Mouse (Mus musculus): ENCODE data around the gene Rab3il1. TPM values are rescaled to one million over a fixed set of nuclear protein-coding genes. Genes with fewer than 3 reads are reported as not detected.

Gene Rab3il1
- polyA plus RNA-seq, 1 experiment from 2014 or later: 21.4 TPM

GRCm38 (mm10) chr19:10038910-10039309 is 37.4 kb downstream of the Rab3il1 start:
- H3K4me3 ChIP-seq (replicated peaks): no peak overlapping the region
- WGBS: 25% methylated on average over 3 of the region's 3 CpGs

GRCm38 (mm10) chr19:10039615-10040014 is 38.1 kb downstream of the Rab3il1 start:
- H3K27me3 ChIP-seq: peaks cover 23% of the 10 kb centered on the region
- peaks cover 24% of the 10 kb centered on the region for H3K4me1 ChIP-seq (replicated peaks)
- H3K27ac ChIP-seq: no peak overlapping the region
- ATAC-seq: no peak
- 88% methylated on average over 2 of the region's 2 CpGs for WGBS
- no peaks in the 10 kb centered on the region for H3K36me3 ChIP-seq
- H3K9me3 ChIP-seq: no peaks in the 10 kb centered on the region
- no peak overlapping the region for H3K4me2 ChIP-seq (replicated peaks)
- no peak overlapping the region for H3K9ac ChIP-seq (replicated peaks)
- H3K4me3 ChIP-seq (replicated peaks): no peak overlapping the region

More at GRCm38 (mm10) chr19:10038910-10039309, 37.4 kb downstream of the Rab3il1 start:
- Histone ChIP-seq H3K27me3 (peaks cover 23% of the 10 kb centered on the region), H3K9ac (replicated peaks) (no peak overlapping the region), H3K36me3 (no peaks in the 10 kb centered on the region), H3K4me1 (replicated peaks) (peaks cover 31% of the 10 kb centered on the region), H3K4me2 (replicated peaks) (no peak overlapping the region), H3K9me3 (no peaks in the 10 kb centered on the region), H3K27ac (no peak overlapping the region)
- ATAC-seq: no peak

- peak overlapping the region; percentile 72 for H3K9ac ChIP-seq (replicated peaks)
- WGBS: 9% methylated on average over 9 of the region's 20 CpGs
- ATAC-seq: peak; percentile 46
- no peaks in the 10 kb centered on the region for H3K9me3 ChIP-seq
- peaks cover 23% of the 10 kb centered on the region for H3K4me1 ChIP-seq (replicated peaks)
- no peaks in the 10 kb centered on the region for H3K36me3 ChIP-seq
- H3K27me3 ChIP-seq: peaks cover 23% of the 10 kb centered on the region
- peak overlapping the region; percentile 69 for H3K4me3 ChIP-seq (replicated peaks)
- H3K27ac ChIP-seq: no peak overlapping the region
- H3K4me2 ChIP-seq (replicated peaks): peak overlapping the region; percentile 99
Measured at GRCm38 (mm10) chr19:10040866-10041387, 39.5 kb downstream of the Rab3il1 start.

DNA sequence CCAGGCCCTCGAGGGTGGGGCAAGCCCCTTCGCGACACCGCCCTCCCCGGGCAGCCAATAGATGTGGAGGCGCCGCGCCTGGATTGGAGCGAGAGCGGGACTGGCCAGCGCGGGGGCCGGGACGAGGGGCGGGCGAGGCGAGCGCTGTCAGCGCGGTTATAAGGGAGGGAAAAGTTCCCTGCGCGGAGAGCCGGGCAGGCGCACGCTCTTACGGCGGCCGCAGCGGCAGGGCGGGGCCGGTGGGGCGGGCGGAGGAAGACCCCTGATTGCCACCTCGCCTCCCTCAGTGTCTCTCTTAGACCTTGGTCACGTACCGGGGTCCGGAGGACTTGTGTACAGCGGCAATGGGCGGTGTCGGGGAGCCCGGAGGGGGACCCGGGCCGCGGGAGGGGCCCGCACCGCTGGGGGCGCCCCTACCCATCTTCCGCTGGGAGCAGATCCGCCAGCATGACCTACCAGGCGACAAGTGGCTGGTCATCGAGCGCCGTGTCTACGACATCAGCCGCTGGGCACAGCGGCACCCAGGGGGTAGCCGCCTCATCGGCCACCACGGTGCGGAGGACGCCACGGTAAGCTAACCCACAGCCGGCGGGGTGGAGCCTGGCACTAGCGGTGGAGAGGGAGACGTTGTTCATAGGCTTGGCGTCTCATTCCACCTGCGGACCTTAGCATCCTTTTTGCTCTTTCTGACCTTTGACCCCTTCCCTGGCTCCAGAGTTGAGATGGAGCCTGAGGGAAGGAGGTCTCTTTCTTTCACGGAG is 40.1 kb downstream of the Rab3il1 start, which contains the start of gene Fads3:
Gene Fads3 (plus strand): TSS at position 182 of the 761 bp plus-strand sequence.
- H3K27me3 ChIP-seq: peaks cover 23% of the 10 kb centered on the region
- H3K9ac ChIP-seq (replicated peaks): peak within 1 kb of the TSS; percentile 72
- peak within 1 kb of the TSS; percentile 69 for H3K4me3 ChIP-seq (replicated peaks)
- ATAC-seq: peak; percentile 91
- WGBS: under 1% methylated on average over 68 of the region's 69 CpGs
- no peaks in the 10 kb centered on the region for H3K9me3 ChIP-seq
- H3K4me1 ChIP-seq (replicated peaks): peaks cover 23% of the 10 kb centered on the region
- H3K27ac ChIP-seq: no peak within 1 kb of the TSS
- H3K36me3 ChIP-seq: no peaks in the 10 kb centered on the region
- H3K4me2 ChIP-seq (replicated peaks): peak within 1 kb of the TSS; percentile 99

GRCm38 (mm10) chr19:10042232-10042631 is 40.8 kb downstream of the Rab3il1 start:
- peak overlapping the region; percentile 69 for H3K4me3 ChIP-seq (replicated peaks)
- H3K27ac ChIP-seq: no peak overlapping the region
- 52% methylated on average over 6 of the region's 6 CpGs for WGBS
- peaks cover 23% of the 10 kb centered on the region for H3K4me1 ChIP-seq (replicated peaks)
- ATAC-seq: peak; percentile 18
- H3K9ac ChIP-seq (replicated peaks): peak overlapping the region; percentile 72
- no peaks in the 10 kb centered on the region for H3K36me3 ChIP-seq
- H3K9me3 ChIP-seq: no peaks in the 10 kb centered on the region
- H3K27me3 ChIP-seq: peaks cover 23% of the 10 kb centered on the region
- H3K4me2 ChIP-seq (replicated peaks): peak overlapping the region; percentile 99

GRCm38 (mm10) chr19:10042816-10043215 is 41.3 kb downstream of the Rab3il1 start:
- no peak for ATAC-seq
- 88% methylated on average over 4 of the region's 4 CpGs for WGBS
- peaks cover 23% of the 10 kb centered on the region for H3K4me1 ChIP-seq (replicated peaks)
- peak overlapping the region; percentile 99 for H3K4me2 ChIP-seq (replicated peaks)
- H3K9ac ChIP-seq (replicated peaks): no peak overlapping the region
- peak overlapping the region; percentile 69 for H3K4me3 ChIP-seq (replicated peaks)
- no peaks in the 10 kb centered on the region for H3K36me3 ChIP-seq
- H3K27ac ChIP-seq: no peak overlapping the region
- peaks cover 23% of the 10 kb centered on the region for H3K27me3 ChIP-seq
- no peaks in the 10 kb centered on the region for H3K9me3 ChIP-seq

DNA sequence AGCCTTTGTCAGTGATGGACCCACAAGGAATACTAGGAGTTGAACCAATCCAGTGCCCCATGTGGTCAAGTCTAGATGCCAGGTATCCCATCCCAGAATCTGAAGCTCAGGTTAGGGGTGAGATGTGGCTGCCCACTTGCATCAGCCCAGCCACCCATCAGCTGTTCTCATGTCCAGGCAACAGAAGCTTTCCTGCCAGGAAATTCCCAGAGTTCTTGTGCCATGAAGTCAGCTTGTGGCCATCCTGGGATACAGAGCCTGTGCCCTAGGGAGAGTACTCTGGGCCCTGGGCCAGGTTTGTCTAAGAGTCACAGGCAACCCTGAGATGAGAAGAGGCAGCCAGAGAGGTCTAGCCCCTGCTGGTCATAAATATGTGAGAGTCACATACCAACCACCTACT is 42.2 kb downstream of the Rab3il1 start:
- 0 out of 2 replicates have a peak overlapping the region, but pooled peaks have one; percentile 5 for H3K4me2 ChIP-seq (replicated peaks)

GRCm38 (mm10) chr19:10045707-10046106 is 44.2 kb downstream of the Rab3il1 start:
- 84% methylated on average over 2 of the region's 2 CpGs for WGBS
- Histone ChIP-seq H3K9me3 (no peaks in the 10 kb centered on the region), H3K27me3 (peaks cover 11% of the 10 kb centered on the region), H3K4me3 (replicated peaks) (no peak overlapping the region), H3K27ac (no peak overlapping the region), H3K36me3 (no peaks in the 10 kb centered on the region), H3K4me1 (replicated peaks) (peaks cover 18% of the 10 kb centered on the region), H3K9ac (replicated peaks) (no peak overlapping the region), H3K4me2 (replicated peaks) (no peak overlapping the region)
- ATAC-seq: no peak

More for the DNA sequence above, 42.2 kb downstream of the Rab3il1 start:
- Histone ChIP-seq H3K9me3 (no peaks in the 10 kb centered on the region), H3K9ac (replicated peaks) (no peak overlapping the region), H3K36me3 (no peaks in the 10 kb centered on the region), H3K27ac (no peak overlapping the region), H3K4me3 (replicated peaks) (no peak overlapping the region), H3K4me1 (replicated peaks) (peaks cover 23% of the 10 kb centered on the region), H3K27me3 (peaks cover 23% of the 10 kb centered on the region)
- no peak for ATAC-seq

- H3K27me3 ChIP-seq: peaks cover 8% of the 10 kb centered on the region; the same call in 1 of the 2 replicates
- no peak overlapping the region for H3K9ac ChIP-seq (replicated peaks)
- H3K9me3 ChIP-seq: no peaks in the 10 kb centered on the region
- no peak overlapping the region for H3K27ac ChIP-seq
- no peak overlapping the region for H3K4me3 ChIP-seq (replicated peaks)
- H3K4me2 ChIP-seq (replicated peaks): no peak overlapping the region
- H3K36me3 ChIP-seq: no peaks in the 10 kb centered on the region
- peaks cover 12% of the 10 kb centered on the region for H3K4me1 ChIP-seq (replicated peaks)
- WGBS: 78% methylated on average over 4 of the region's 4 CpGs
- no peak for ATAC-seq
Measured at GRCm38 (mm10) chr19:10046346-10046745, 44.9 kb downstream of the Rab3il1 start.

DNA sequence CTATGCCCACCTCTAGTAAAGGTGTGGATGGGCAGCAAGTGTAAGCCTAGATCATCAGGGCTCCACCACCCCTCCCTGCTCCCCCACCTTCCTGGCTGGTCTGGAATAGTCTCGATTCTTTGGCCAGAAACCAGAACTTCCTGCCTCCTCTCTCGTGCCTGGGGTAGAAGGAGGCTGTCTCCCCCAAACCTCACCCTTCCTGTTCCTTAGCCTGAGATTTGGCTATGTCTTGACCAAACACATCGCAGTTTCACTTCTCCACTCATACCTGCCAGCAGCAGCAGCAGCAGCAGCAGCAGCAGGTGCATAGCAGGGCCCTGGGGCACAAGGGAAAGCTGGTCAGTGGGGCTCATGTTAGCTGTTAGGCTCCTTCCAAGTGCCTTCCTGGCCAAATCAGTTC is 45.5 kb downstream of the Rab3il1 start:
- Histone ChIP-seq H3K4me1 (replicated peaks) (peaks cover 7% of the 10 kb centered on the region), H3K9me3 (no peaks in the 10 kb centered on the region), H3K9ac (replicated peaks) (no peak overlapping the region), H3K27me3 (peaks cover 8% of the 10 kb centered on the region; the same call in 1 of the 2 replicates), H3K27ac (no peak overlapping the region), H3K36me3 (no peaks in the 10 kb centered on the region), H3K4me3 (replicated peaks) (no peak overlapping the region), H3K4me2 (replicated peaks) (no peak overlapping the region)
- 68% methylated on average over 3 of the region's 3 CpGs for WGBS
- ATAC-seq: no peak

- Histone ChIP-seq H3K27me3 (no peaks in the 10 kb centered on the region), H3K9ac (replicated peaks) (no peak overlapping the region), H3K4me1 (replicated peaks) (no peaks in the 10 kb centered on the region), H3K4me3 (replicated peaks) (no peak overlapping the region), H3K36me3 (0 out of 2 replicates have a peak, but pooled peaks cover 3% of the 10 kb centered on the region), H3K4me2 (replicated peaks) (no peak overlapping the region), H3K9me3 (no peaks in the 10 kb centered on the region), H3K27ac (no peak overlapping the region)
- ATAC-seq: no peak
Measured at GRCm38 (mm10) chr19:10049533-10049932, 48.1 kb downstream of the Rab3il1 start.

DNA sequence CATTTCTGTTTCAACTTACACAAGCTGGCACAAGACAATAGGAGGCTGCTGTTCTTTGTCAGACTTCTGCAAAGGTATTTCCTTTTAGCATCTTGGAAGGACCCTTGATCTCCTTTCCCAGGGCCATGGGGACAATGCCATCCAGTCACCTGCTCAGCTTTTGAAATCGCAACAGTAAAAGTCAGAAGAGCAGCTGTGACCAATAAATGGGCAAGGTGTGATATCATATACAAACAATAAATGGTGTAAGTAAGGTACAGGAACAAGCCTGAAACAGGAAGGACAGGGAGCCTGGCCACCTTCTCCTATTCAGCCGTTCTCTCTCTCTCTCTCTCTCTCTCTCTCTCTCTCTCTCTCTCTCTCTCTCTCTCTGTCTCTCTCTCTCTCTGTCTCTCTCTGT is 49.0 kb downstream of the Rab3il1 start:
- no peak for ATAC-seq
- Histone ChIP-seq H3K4me2 (replicated peaks) (no peak overlapping the region), H3K4me1 (replicated peaks) (no peaks in the 10 kb centered on the region), H3K9ac (replicated peaks) (no peak overlapping the region), H3K4me3 (replicated peaks) (no peak overlapping the region), H3K36me3 (0 out of 2 replicates have a peak, but pooled peaks cover 3% of the 10 kb centered on the region), H3K27me3 (no peaks in the 10 kb centered on the region), H3K27ac (no peak overlapping the region), H3K9me3 (no peaks in the 10 kb centered on the region)
- 78% methylated on average over 2 of the region's 2 CpGs for WGBS
